Mouse (Mus musculus) ES-E14 (cell line): ENCODE measurements at regions not wholly inside any gene's neighbourhood (a gene's known extent, or its start where the extent isn't known, plus 50 kb on each side); places are given as distances from the start of the nearest gene placed in this dataset.

Experiments used
- CHD2 ChIP-seq: IDR thresholded peaks from 2 replicates; pipeline ENCODE4 v1.6.1; 2014; ENCODE audit warnings: mild to moderate bottlenecking, low read depth, low read length, inconsistent platforms
- HCFC1 ChIP-seq: IDR thresholded peaks from 2 replicates; pipeline ENCODE4 v1.6.1; 2012; ENCODE audit warnings: low read length, inconsistent platforms, borderline replicate concordance; ENCODE audit not compliant: insufficient read depth
- MAFK ChIP-seq: IDR thresholded peaks from 2 replicates; pipeline ENCODE4 v1.6.1; 2014; ENCODE audit warnings: mild to moderate bottlenecking, low read depth, low read length, inconsistent platforms; ENCODE audit not compliant: insufficient read depth
- ZC3H11A ChIP-seq: IDR thresholded peaks from 2 replicates; pipeline ENCODE4 v1.6.1; 2012; ENCODE audit warnings: low read depth, mild to moderate bottlenecking, inconsistent platforms, low read length, borderline replicate concordance
- ZNF384 ChIP-seq: IDR thresholded peaks from 2 replicates; pipeline ENCODE4 v1.6.1; 2012; ENCODE audit warnings: low read depth, low read length, inconsistent platforms

- no peak for TF ChIP-seq MAFK
- no peak for TF ChIP-seq ZNF384
- no peak for TF ChIP-seq CHD2
- TF ChIP-seq ZC3H11A: no peak
- TF ChIP-seq HCFC1: no peak
Measured at GRCm38 (mm10) chr9:33611511-33611910, 874.2 kb upstream of the Kirrel3 start.
